Mouse (Mus musculus) myocyte (in vitro differentiated cells): Measurements from ENCODE around the gene 1700025F22Rik. TPM values are rescaled to one million over a fixed set of nuclear protein-coding genes. Genes with fewer than 3 reads are reported as not detected.
"Not testable (repeated sequence)": the region's sequence is repeated elsewhere in the genome, so short reads cannot be mapped to it uniquely, and the experiment has no call there.

Experiments used
- H3K27me3 ChIP-seq: one replicate; pipeline ENCODE4 v1.6.1; 2011; ENCODE audit not compliant: control insufficient read depth, insufficient read depth, insufficient read length
- H3K36me3 ChIP-seq: one replicate; pipeline ENCODE4 v1.6.1; 2011; ENCODE audit not compliant: control insufficient read depth, insufficient read depth
- H3K4me2 ChIP-seq: one replicate; pipeline ENCODE4 v1.6.1; 2011; ENCODE audit warnings: low read depth, control low read depth
- H3K4me3 ChIP-seq: one replicate; pipeline ENCODE4 v1.5.1; 2011; ENCODE audit warnings: mild to moderate bottlenecking, control low read depth, moderate library complexity
- H3K79me2 ChIP-seq: one replicate; pipeline ENCODE4 v1.6.1; 2011; ENCODE audit not compliant: control insufficient read depth, insufficient read depth
- H3ac ChIP-seq: one replicate; pipeline ENCODE4 v1.6.1; 2011; ENCODE audit not compliant: control insufficient read depth, insufficient read length
- CEBPB ChIP-seq: IDR thresholded peaks from 2 replicates; pipeline ENCODE4 v1.6.1; 2011; ENCODE audit warnings: mild to moderate bottlenecking, moderate library complexity; ENCODE audit not compliant: poor library complexity, insufficient read depth, severe bottlenecking
- E2F4 ChIP-seq: IDR thresholded peaks from one replicate; pipeline ENCODE4 v1.6.1; 2011; ENCODE audit warnings: mild to moderate bottlenecking, control low read depth, moderate library complexity; ENCODE audit not compliant: insufficient read depth
- MAX ChIP-seq: IDR thresholded peaks from one replicate; pipeline ENCODE4 v1.6.1; 2011; ENCODE audit warnings: low read depth, mild to moderate bottlenecking, control low read depth
- MYOD1 ChIP-seq, 3 experiments: IDR thresholded peaks; one replicate each; pipeline ENCODE4 v1.6.1; 2011; ENCODE audit warnings: control low read depth in 2 of 3, low read depth in 2 of 3, mild to moderate bottlenecking in 2 of 3, moderate library complexity in 1 of 3; ENCODE audit not compliant: insufficient read length in 2 of 3, control insufficient read depth in 1 of 3
- MYOG ChIP-seq, 3 experiments: IDR thresholded peaks; one replicate each; pipeline ENCODE4 v1.6.1; 2011; ENCODE audit warnings: control low read depth in 2 of 3, low read depth in 2 of 3, mild to moderate bottlenecking in 2 of 3; ENCODE audit not compliant: insufficient read length in 2 of 3, control insufficient read depth in 1 of 3, insufficient read depth in 1 of 3
- POLR2A ChIP-seq: IDR thresholded peaks from one replicate; pipeline ENCODE4 v1.6.1; 2011; ENCODE audit warnings: low read depth, mild to moderate bottlenecking, control low read depth, moderate library complexity; ENCODE audit not compliant: insufficient read length
- POLR2AphosphoS2 ChIP-seq: IDR thresholded peaks from one replicate; pipeline ENCODE4 v1.6.1; 2011; ENCODE audit warnings: low read depth, control low read depth; ENCODE audit not compliant: insufficient read length
- REST ChIP-seq: IDR thresholded peaks from one replicate; pipeline ENCODE4 v1.6.1; 2011; ENCODE audit warnings: mild to moderate bottlenecking, control low read depth, moderate library complexity; ENCODE audit not compliant: insufficient read depth, insufficient read length
- SRF ChIP-seq: IDR thresholded peaks from one replicate; pipeline ENCODE4 v1.6.1; 2011; ENCODE audit warnings: low read depth; ENCODE audit not compliant: control insufficient read depth, insufficient read length
- TCF12 ChIP-seq: IDR thresholded peaks from one replicate; pipeline ENCODE4 v1.6.1; 2011; ENCODE audit warnings: mild to moderate bottlenecking, control low read depth; ENCODE audit not compliant: poor library complexity, insufficient read depth, severe bottlenecking
- TCF3 ChIP-seq: IDR thresholded peaks from one replicate; pipeline ENCODE4 v1.6.1; 2011; ENCODE audit warnings: low read depth, control low read depth; ENCODE audit not compliant: insufficient read length
- USF1 ChIP-seq: IDR thresholded peaks from one replicate; pipeline ENCODE4 v1.6.1; 2011; ENCODE audit warnings: low read depth, mild to moderate bottlenecking, control low read depth, moderate library complexity
- polyA plus RNA-seq: library from polyadenylated mRNA; unstranded; fragments of >200 nt; fragmentation: generic; extraction: Trizol; gene quantifications from one replicate; pipeline ENCODE4 v1.2.1, GENCODE M21; 2012; ENCODE audit warnings: missing spikeins

The 1700025F22Rik gene
- polyA plus RNA-seq, 1 experiment: not detected

DNA sequence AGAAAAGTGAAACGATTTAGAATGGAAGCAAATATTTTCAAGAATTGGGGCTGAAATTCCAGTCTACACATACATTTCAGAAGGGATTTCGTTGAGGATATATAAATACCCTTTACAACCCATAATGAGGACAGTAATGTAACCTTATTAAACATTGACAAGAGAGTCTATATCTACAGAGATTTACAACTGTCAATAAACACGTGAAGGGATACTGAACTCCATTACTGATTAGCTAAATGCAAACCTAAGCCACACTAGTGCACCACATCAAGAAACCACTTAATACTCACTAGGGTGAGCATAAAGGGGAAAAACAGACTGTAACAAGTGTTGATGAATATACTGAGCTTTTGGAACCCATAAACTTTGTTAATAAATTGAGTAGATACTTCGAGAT is 29.8 kb downstream of the 1700025F22Rik start:
- TF ChIP-seq E2F4 (no peak), MYOG (IDR thresholded peaks at IDR 0.05; ENCODE audit: control insufficient read depth in 1 of 3, insufficient read depth in 1 of 3, insufficient read length in 2 of 3, low read depth in 2 of 3) (no peak), MAX (no peak), CEBPB (no peak), POLR2A (no peak), TCF3 (no peak), USF1 (no peak), MYOD1 (IDR thresholded peaks at IDR 0.05; ENCODE audit: control insufficient read depth in 1 of 3, insufficient read length in 2 of 3, low read depth in 2 of 3) (no peak), POLR2AphosphoS2 (no peak), SRF (no peak), TCF12 (no peak), REST (no peak)
- Histone ChIP-seq H3K27me3 (no peaks in the 10 kb centered on the region), H3K79me2 (no peaks in the 10 kb centered on the region), H3K4me2 (no peak overlapping the region), H3K4me3 (no peak overlapping the region), H3ac (no peak overlapping the region), H3K36me3 (no peaks in the 10 kb centered on the region)

DNA sequence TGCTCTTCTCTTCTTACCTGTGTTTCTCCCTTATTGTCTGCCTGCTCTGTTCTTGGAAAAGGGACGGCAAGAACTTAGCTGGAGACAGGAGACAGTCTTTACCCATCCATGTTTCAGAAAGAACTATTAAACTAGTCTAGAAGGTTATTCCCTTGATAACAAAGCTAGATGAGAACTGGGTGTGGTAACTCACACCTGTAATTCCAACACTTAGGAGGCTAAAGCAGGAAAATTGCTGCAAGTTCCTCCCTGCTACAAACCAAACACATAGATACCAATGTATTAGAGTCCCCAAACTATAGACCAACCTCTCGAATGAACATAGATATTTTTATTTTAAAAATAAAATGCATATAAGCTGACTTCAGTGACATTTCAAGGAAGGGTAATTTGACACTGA is 30.3 kb downstream of the 1700025F22Rik start:
- Histone ChIP-seq H3K27me3 (no peaks in the 10 kb centered on the region), H3K4me3 (no peak overlapping the region), H3K79me2 (no peaks in the 10 kb centered on the region), H3K36me3 (no peaks in the 10 kb centered on the region), H3ac (no peak overlapping the region), H3K4me2 (no peak overlapping the region)
- TF ChIP-seq SRF (no peak), POLR2A (no peak), USF1 (no peak), TCF12 (no peak), MAX (no peak), TCF3 (no peak), MYOG (IDR thresholded peaks at IDR 0.05; ENCODE audit: control insufficient read depth in 1 of 3, insufficient read depth in 1 of 3, insufficient read length in 2 of 3, low read depth in 2 of 3) (no peak), CEBPB (no peak), POLR2AphosphoS2 (no peak), MYOD1 (IDR thresholded peaks at IDR 0.05; ENCODE audit: control insufficient read depth in 1 of 3, insufficient read length in 2 of 3, low read depth in 2 of 3) (no peak), REST (no peak), E2F4 (no peak)

DNA sequence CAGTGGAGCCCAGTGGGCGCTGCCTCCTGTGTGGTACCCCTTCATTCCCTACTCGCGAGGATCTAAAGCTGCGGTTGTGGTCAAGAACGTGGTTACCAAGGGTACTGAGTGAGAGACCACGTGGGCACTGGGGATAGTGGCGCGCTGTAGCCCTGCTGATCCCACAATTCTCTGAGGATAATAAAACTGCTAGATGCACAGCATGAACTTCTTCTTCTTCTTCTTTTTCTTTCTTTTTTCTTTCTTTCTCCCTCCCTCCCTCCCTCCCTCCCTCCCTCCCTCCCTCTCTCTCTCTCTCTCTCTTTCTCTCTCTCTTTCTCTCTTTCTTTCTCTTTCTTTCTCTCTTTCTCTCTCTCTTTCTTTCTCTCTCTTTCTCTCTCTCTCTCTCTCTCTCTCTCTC is 34.3 kb downstream of the 1700025F22Rik start, which contains the start of gene 1700017D01Rik:
1700017D01Rik (minus strand) TSS at position 101 of the 400 bp plus-strand sequence.
- not testable (repeated sequence) for H3ac ChIP-seq, H3K4me3 ChIP-seq, H3K27me3 ChIP-seq, H3K4me2 ChIP-seq, H3K79me2 ChIP-seq, H3K36me3 ChIP-seq

DNA sequence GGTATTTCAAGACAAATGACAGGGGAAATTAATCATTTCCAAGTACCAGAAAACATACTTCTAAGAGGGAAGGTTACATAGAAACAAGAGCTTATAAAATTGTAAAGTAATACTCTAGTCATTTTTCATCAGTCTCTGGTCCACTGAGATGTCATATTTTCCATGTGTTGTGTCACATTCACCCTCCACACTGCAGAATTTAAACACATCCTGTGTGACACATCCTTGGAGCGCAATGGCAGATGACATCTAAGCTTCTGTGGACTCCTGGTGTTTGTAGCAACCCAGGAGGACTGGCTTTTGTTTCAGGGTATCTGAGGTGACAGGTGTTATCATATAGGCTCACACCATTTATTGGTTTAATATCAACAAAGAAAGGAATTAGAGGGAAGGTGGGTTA is 35.4 kb downstream of the 1700025F22Rik start:
- Histone ChIP-seq H3ac (no peak overlapping the region), H3K36me3 (no peaks in the 10 kb centered on the region), H3K4me2 (no peak overlapping the region), H3K79me2 (no peaks in the 10 kb centered on the region), H3K27me3 (no peaks in the 10 kb centered on the region), H3K4me3 (no peak overlapping the region)
- TF ChIP-seq MYOG (IDR thresholded peaks at IDR 0.05; ENCODE audit: control insufficient read depth in 1 of 3, insufficient read depth in 1 of 3, insufficient read length in 2 of 3, low read depth in 2 of 3) (no peak), TCF12 (no peak), MAX (no peak), REST (no peak), POLR2AphosphoS2 (no peak), POLR2A (no peak), TCF3 (no peak), E2F4 (no peak), MYOD1 (IDR thresholded peaks at IDR 0.05; ENCODE audit: control insufficient read depth in 1 of 3, insufficient read length in 2 of 3, low read depth in 2 of 3) (no peak)

DNA sequence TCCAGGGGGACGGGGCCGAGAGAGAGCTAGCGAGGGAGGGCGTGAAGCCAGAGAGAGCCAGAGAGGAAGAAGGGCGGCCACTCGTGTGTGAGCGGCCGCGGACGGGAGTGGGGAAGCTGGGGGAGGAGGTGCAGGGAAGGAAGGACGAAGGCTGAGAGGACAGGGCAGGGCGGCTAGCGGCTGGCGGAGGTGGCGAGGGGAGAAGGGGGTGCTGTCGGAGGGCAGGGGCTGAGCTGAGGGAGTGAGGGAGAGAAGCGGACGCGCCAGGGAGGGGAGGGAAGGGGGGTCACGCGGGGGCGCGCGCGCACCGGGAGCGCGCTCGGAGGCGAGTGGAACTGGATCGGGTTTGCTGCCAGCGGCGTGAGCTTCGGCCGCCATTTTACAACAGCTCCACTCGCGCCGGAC is 44.1 kb downstream of the 1700025F22Rik start:
- not testable (repeated sequence) for H3ac ChIP-seq, H3K4me3 ChIP-seq

More for the DNA sequence above, 44.1 kb downstream of the 1700025F22Rik start:
- H3K79me2 ChIP-seq, H3K36me3 ChIP-seq, H3K4me2 ChIP-seq, H3K27me3 ChIP-seq: not testable (repeated sequence)
